Mouse (Mus musculus) hindbrain, embryonic 11.5 days (tissue): ENCODE data around the gene Tssk3. TPM values are rescaled to one million over a fixed set of nuclear protein-coding genes. Genes with fewer than 3 reads are reported as not detected.

Experiments used
- ATAC-seq: fragments of 200-750 bp; cut with Nextera tagmentation; 2 replicates; pipeline ENCODE4 v1.8.0; 2017; ENCODE audit warnings: mild to moderate bottlenecking, moderate TSS enrichment, moderate library complexity; ENCODE audit not compliant: low FRiP score
- DNase-seq: peaks from one replicate; pipeline ENCODE4 v3.0.0-alpha.2; 2015; ENCODE audit warnings: low spot score
- H3K27ac ChIP-seq: fragments of 300-500 bp; sonication (generic); 2 replicates; pipeline ENCODE4 v1.5.1; 2014; ENCODE audit warnings: mild to moderate bottlenecking, low read depth, low read length
- H3K27me3 ChIP-seq: fragments of 300-500 bp; sonication (generic); 2 replicates; pipeline ENCODE4 v1.6.1; 2014; ENCODE audit warnings: mild to moderate bottlenecking, low read length, moderate library complexity, mixed read lengths; ENCODE audit not compliant: control insufficient read depth, insufficient read depth
- H3K36me3 ChIP-seq: fragments of 300-500 bp; sonication (generic); 2 replicates; pipeline ENCODE4 v1.6.1; 2014; ENCODE audit warnings: mild to moderate bottlenecking, low read length, moderate library complexity, mixed read lengths; ENCODE audit not compliant: control insufficient read depth, insufficient read depth
- H3K4me1 ChIP-seq: fragments of 300-500 bp; sonication (generic); replicated peaks from 2 replicates; pipeline ENCODE4 v1.6.1; 2014; ENCODE audit warnings: low read length, mixed read lengths; ENCODE audit not compliant: control insufficient read depth, insufficient read depth
- H3K4me2 ChIP-seq: fragments of 300-500 bp; sonication (generic); replicated peaks from 2 replicates; pipeline ENCODE4 v1.6.1; 2014; ENCODE audit warnings: mild to moderate bottlenecking, low read depth, low read length
- H3K4me3 ChIP-seq: fragments of 300-500 bp; sonication (generic); 2 replicates; pipeline ENCODE4 v1.5.1; 2014; ENCODE audit warnings: low read depth, low read length
- H3K9ac ChIP-seq: fragments of 300-500 bp; sonication (generic); 2 replicates; pipeline ENCODE4 v1.6.1; 2014; ENCODE audit warnings: low read depth, low read length
- H3K9me3 ChIP-seq: fragments of 300-500 bp; sonication (generic); 2 replicates; pipeline ENCODE4 v1.6.1; 2016; ENCODE audit warnings: low read length; ENCODE audit not compliant: control insufficient read depth
- WGBS: fragments of 180-500 bp; shearing (Covaris S2); extraction: QIAGEN DNeasy Blood & Tissue Kit; methylation state at CpG from one replicate; pipeline ENCODE4 v1.1.7; 2014; 5-methylcytosine and 5-hydroxymethylcytosine counted together
- polyA plus RNA-seq: library from polyadenylated mRNA; unstranded; fragments of >200 nt; fragmentation: Nextera tagmentation; extraction: Ambion mirVana; gene quantifications from 2 replicates; pipeline ENCODE4 v1.2.1, GENCODE M21; 2014

The Tssk3 gene
- polyA plus RNA-seq, 1 experiment from 2014 or later: not detected

- Histone ChIP-seq H3K36me3 (no peaks in the 10 kb centered on the region), H3K4me1 (no peaks in the 10 kb centered on the region), H3K4me3 (no peak overlapping the region), H3K27me3 (no peaks in the 10 kb centered on the region), H3K9ac (no peak overlapping the region), H3K4me2 (no peak overlapping the region), H3K27ac (no peak overlapping the region), H3K9me3 (no peaks in the 10 kb centered on the region)
- ATAC-seq (no peak), DNase-seq (no peak)
- WGBS: 78% methylated on average over 8 of the region's 8 CpGs
Measured at GRCm38 (mm10) chr4:129447360-129447759, 43.5 kb downstream of the Tssk3 start.

GRCm38 (mm10) chr4:129441145-129441544, 49.7 kb downstream of the Tssk3 start:
- 29% methylated on average over 6 of the region's 6 CpGs for WGBS
- Histone ChIP-seq H3K36me3 (no peaks in the 10 kb centered on the region), H3K27me3 (peaks cover 21% of the 10 kb centered on the region), H3K4me1 (no peaks in the 10 kb centered on the region), H3K9ac (no peak overlapping the region), H3K4me2 (no peak overlapping the region), H3K4me3 (no peak overlapping the region), H3K27ac (no peak overlapping the region), H3K9me3 (no peaks in the 10 kb centered on the region)
- no peak for ATAC-seq
- no peak for DNase-seq

GRCm38 (mm10) chr4:129440340-129441063, 50.3 kb downstream of the Tssk3 start, which contains the start of gene Zbtb8b:
Gene Zbtb8b (minus strand): TSS chr4:129440853.
- 1% methylated on average over 33 of the region's 33 CpGs for WGBS
- peak within 1 kb of the TSS; percentile 48 for H3K4me2 ChIP-seq

More at GRCm38 (mm10) chr4:129440340-129441063, 50.3 kb downstream of the Tssk3 start, which contains the start of gene Zbtb8b:
- peak; percentile 66 for DNase-seq
- Histone ChIP-seq H3K9ac (peak within 1 kb of the TSS; percentile 40; the same call in 1 of the 2 replicates), H3K36me3 (no peaks in the 10 kb centered on the region), H3K4me1 (no peaks in the 10 kb centered on the region), H3K27me3 (peaks cover 21% of the 10 kb centered on the region), H3K9me3 (no peaks in the 10 kb centered on the region), H3K4me3 (peak within 1 kb of the TSS; percentile 35), H3K27ac (no peak within 1 kb of the TSS)
- ATAC-seq: peak; percentile 83

Other genes starting within 250 kb of the Tssk3 start
- gene C77080, start 229.6 kb downstream of the Tssk3 start, polyA plus RNA-seq: 3.2 and 3.6 TPM in 2 replicates
- gene Sync, start 203.4 kb downstream of the Tssk3 start, polyA plus RNA-seq: 0.56 and 0.99 TPM in 2 replicates
- gene Rbbp4, start 155.7 kb downstream of the Tssk3 start, polyA plus RNA-seq: 505 and 518 TPM in 2 replicates
- 42.7 and 45.2 TPM in 2 replicates for gene Zbtb8os, start 155.3 kb downstream of the Tssk3 start, polyA plus RNA-seq
- gene Zbtb8a, start 112.9 kb downstream of the Tssk3 start, polyA plus RNA-seq: 8.1 and 11.5 TPM in 2 replicates
- gene Zbtb8b, start 50.2 kb downstream of the Tssk3 start, polyA plus RNA-seq: 2.5 and 2.8 TPM in 2 replicates
- 25.6 and 26.3 TPM in 2 replicates for gene Bsdc1, start 29.4 kb downstream of the Tssk3 start, polyA plus RNA-seq
- not detected in 2 replicates for gene Fam229a, start 168 bp upstream of the Tssk3 start, polyA plus RNA-seq
- 1,707 and 1,864 TPM in 2 replicates for gene Marcksl1, start 22.6 kb upstream of the Tssk3 start, polyA plus RNA-seq
- gene Hdac1, start 51.7 kb upstream of the Tssk3 start, polyA plus RNA-seq: 206 and 220 TPM in 2 replicates
- 5.6 and 5.8 TPM in 2 replicates for gene Lck, start 82.6 kb upstream of the Tssk3 start, polyA plus RNA-seq
- gene Fam167b, start 87.5 kb upstream of the Tssk3 start, polyA plus RNA-seq: 1.0 and 1.6 TPM in 2 replicates
- gene Eif3i, start 109.6 kb upstream of the Tssk3 start, polyA plus RNA-seq: 274 TPM in 2 replicates
- gene Tmem234, start 109.6 kb upstream of the Tssk3 start, polyA plus RNA-seq: 177 and 195 TPM in 2 replicates
- 1.6 and 2.7 TPM in 2 replicates for gene Dcdc2b, start 123.2 kb upstream of the Tssk3 start, polyA plus RNA-seq
- 25.3 and 25.7 TPM in 2 replicates for gene Iqcc, start 128.1 kb upstream of the Tssk3 start, polyA plus RNA-seq
- 77.7 and 79.6 TPM in 2 replicates for gene Ccdc28b, start 132.9 kb upstream of the Tssk3 start, polyA plus RNA-seq
- gene Txlna, start 150.0 kb upstream of the Tssk3 start, polyA plus RNA-seq: 96.3 and 101 TPM in 2 replicates
- gene Kpna6, start 181.7 kb upstream of the Tssk3 start, polyA plus RNA-seq: 13.9 and 15.2 TPM in 2 replicates
- 27.7 and 30.9 TPM in 2 replicates for gene Tmem39b, start 205.8 kb upstream of the Tssk3 start, polyA plus RNA-seq